Mouse (Mus musculus): ENCODE results near the gene Fkbp7.
"Not testable (repeated sequence)": the region's sequence is repeated elsewhere in the genome, so short reads cannot be mapped to it uniquely, and the experiment has no call there.

The Fkbp7 gene

GRCm38 (mm10) chr2:76667200-76667599 lies 5.7 kb downstream of the Fkbp7 start:
- DNase-seq (ENCODE audit: low read depth) = peak; percentile 54

GRCm38 (mm10) chr2:76665531-76665930 lies 7.4 kb downstream of the Fkbp7 start:
- no peak for DNase-seq (ENCODE audit: low read depth)

GRCm38 (mm10) chr2:76659419-76659818 lies 13.5 kb downstream of the Fkbp7 start:
- peak; percentile 48 for DNase-seq (ENCODE audit: low read depth)

- no peak for DNase-seq (ENCODE audit: low read depth)
Observed at GRCm38 (mm10) chr2:76658551-76658950, 14.4 kb downstream of the Fkbp7 start.

GRCm38 (mm10) chr2:76655982-76656381 lies 16.9 kb downstream of the Fkbp7 start:
- peak; percentile 56 for DNase-seq (ENCODE audit: low read depth)

GRCm38 (mm10) chr2:76655444-76655843 lies 17.5 kb downstream of the Fkbp7 start:
- no peak for DNase-seq (ENCODE audit: low read depth)

GRCm38 (mm10) chr2:76654646-76655045 lies 18.3 kb downstream of the Fkbp7 start:
- no peak for DNase-seq (ENCODE audit: low read depth)

- DNase-seq (ENCODE audit: low read depth) = no peak
Observed at GRCm38 (mm10) chr2:76653070-76653469, 19.8 kb downstream of the Fkbp7 start.

GRCm38 (mm10) chr2:76648666-76649141 lies 24.2 kb downstream of the Fkbp7 start:
- DNase-seq (ENCODE audit: low read depth) = no peak

GRCm38 (mm10) chr2:76647883-76648570 lies 24.9 kb downstream of the Fkbp7 start, which contains the start of the genes Prkra and Pjvk:
Prkra (minus strand) TSS chr2:76648015.
Pjvk (plus strand) TSS chr2:76648476.
- DNase-seq (ENCODE audit: low read depth) = peak; percentile 99

GRCm38 (mm10) chr2:76647441-76647869 lies 25.5 kb downstream of the Fkbp7 start:
- DNase-seq (ENCODE audit: low read depth) = no peak

GRCm38 (mm10) chr2:76643801-76644200 lies 29.1 kb downstream of the Fkbp7 start:
- no peak for DNase-seq (ENCODE audit: low read depth)

- DNase-seq (ENCODE audit: low read depth) = no peak
Observed at GRCm38 (mm10) chr2:76639637-76640036, 33.3 kb downstream of the Fkbp7 start.

- no peak for DNase-seq (ENCODE audit: low read depth)
Observed at GRCm38 (mm10) chr2:76631600-76631999, 41.3 kb downstream of the Fkbp7 start.

GRCm38 (mm10) chr2:76630293-76630692 lies 42.6 kb downstream of the Fkbp7 start:
- no peak for DNase-seq (ENCODE audit: low read depth)

- DNase-seq (ENCODE audit: low read depth) = not testable (repeated sequence)
Observed at GRCm38 (mm10) chr2:76622316-76622715, 50.6 kb downstream of the Fkbp7 start.

- no peak for DNase-seq (ENCODE audit: low read depth)
Observed at GRCm38 (mm10) chr2:76621724-76622123, 51.2 kb downstream of the Fkbp7 start.

GRCm38 (mm10) chr2:76620188-76620587 lies 52.7 kb downstream of the Fkbp7 start:
- DNase-seq (ENCODE audit: low read depth) = no peak

GRCm38 (mm10) chr2:76618078-76618477 lies 54.8 kb downstream of the Fkbp7 start:
- DNase-seq (ENCODE audit: low read depth) = peak; percentile 78

Measured in NIH3T3 (cell line).